Mouse (Mus musculus): ENCODE measurements at regions not wholly inside any gene's neighbourhood (a gene's known extent, or its start where the extent isn't known, plus 50 kb on each side); places are given as distances from the start of the nearest gene placed in this dataset.

DNA sequence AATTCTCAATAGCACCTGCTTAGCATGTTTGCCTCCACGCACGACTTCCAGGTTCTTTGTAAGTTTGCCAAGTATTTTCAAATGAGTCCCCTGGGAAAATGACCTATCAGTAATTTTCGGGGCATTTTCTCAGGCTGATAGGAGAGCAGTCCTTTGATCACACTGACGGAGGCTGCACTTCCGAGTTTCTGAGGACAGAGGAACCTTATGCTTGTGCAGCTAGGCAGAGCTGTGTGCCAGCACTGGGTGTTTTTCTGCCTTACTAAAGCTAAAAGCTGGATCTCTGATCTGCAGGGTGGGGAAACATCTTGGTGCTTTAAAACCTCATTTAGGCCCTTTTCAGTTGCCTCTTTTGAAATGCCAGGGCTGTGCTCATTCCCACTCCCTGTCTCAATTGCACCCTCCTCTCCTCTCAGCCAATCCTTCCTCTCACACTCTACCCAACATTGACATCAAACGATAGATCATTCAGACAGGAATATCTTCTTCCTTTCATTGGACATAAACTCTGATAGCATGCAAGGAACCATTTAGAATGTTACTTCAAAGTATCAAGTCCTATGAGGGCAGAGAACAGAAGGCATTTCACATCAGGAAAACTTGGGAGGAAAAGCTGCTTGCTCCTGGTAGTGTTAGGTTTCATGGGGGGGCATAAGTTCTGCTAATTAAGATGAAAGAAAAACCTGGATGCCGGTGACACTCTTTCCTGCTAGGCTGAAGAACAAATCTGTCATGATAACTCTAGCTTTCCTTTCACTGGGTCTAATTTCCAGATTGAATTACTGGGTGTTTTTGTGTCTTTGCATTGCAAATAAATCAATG is 95.3 kb downstream of the Lurap1l start:
- DNase-seq (ENCODE audit: low spot score in 2 of 2) = peak in 1 of 2 experiments; percentile 10
- intact Hi-C loops (cut with DNase I) = no loop called here

DNA sequence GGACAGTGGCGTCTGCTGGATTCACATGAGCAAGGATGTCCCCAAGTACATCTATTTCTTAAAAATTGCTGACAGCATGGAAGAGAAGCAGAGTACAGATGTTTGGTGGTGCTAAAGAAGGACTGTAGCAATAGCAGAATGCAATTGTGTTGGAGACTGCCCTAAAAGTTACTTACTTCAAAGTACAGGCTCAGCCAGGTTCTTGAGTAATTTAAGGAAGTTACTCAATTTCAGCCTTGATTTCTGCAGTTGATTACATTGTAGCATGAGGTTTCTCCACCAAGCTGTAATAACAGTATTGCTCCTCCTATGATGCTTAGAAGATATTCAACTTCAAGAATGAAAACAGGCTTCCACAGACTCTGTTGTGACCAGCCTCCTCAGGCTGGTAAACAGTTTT is 96.1 kb downstream of the Lurap1l start:
- no peak for DNase-seq (ENCODE audit: low spot score in 2 of 2)
- intact Hi-C loops (cut with DNase I) = no loop called here

DNA sequence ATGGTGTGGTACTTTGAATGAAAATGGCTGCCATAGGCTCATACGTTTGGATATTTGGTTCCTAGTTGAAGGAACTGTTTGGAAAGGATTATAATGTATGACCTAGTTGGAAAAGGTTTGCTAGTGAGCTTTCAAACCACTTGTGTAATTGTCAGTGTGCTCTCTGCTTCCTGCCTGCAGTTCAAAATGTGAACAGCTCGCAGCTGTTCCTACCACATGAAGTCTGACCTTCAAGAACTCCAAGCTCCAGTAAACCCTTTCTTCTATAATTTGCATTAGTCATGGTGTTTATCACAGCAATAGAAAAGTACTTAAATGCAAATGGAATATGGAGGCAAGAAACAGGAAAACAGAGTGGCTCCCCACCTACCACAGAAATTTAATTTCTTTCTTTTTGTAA is 111.4 kb downstream of the Lurap1l start:
- intact Hi-C loops (cut with DNase I) = no loop called here

DNA sequence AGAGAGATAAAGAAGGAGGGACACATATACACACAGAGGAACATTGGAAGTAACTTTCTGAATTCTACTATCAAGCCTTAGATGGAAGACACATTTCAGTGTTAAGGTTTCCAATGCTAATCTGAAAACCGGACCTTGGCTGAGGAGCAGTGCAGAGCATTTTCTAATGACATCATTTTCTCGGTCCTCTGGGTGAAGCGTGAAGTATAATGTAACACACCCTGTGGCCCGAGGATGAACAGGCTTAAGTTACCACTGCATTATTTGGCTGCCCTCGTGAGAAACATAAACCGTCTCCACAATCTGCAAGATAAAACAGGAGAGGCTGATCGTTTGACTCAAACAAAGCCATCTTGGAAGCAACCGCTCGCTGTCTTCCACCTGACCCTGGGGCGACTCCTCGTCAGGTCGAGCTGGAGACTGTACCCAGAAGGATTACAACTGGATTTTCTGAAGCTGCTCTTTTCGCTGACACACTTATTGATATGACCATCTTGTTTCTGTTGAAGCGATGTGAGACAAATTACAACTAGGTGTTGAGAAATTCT is 113.1 kb downstream of the Lurap1l start:
- DNase-seq (ENCODE audit: low spot score in 2 of 2) = no peak
- intact Hi-C loops (cut with DNase I) = no loop called here

More for the DNA sequence above, 111.4 kb downstream of the Lurap1l start:
- DNase-seq (ENCODE audit: low spot score in 2 of 2) = no peak

DNA sequence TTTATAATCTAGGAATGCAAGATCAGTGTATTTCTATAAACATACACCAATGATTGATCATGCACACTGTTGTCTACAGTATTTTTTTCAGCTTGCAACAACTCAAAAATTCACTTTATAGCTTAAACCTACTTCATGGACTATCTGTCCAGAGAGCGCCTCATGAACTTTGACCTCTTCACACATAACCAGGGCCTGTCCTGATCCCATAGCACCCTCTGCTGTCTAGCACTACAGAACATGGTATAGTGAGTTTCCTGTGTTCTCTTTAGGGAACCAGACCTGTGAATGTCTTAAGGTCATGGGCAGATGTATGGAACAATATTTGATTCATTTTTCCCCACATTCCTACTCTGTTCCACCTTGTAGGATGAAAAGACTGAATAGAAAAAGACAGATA is 117.1 kb downstream of the Lurap1l start:
- intact Hi-C loops (cut with DNase I) = no loop called here
- no peak for DNase-seq (ENCODE audit: low spot score in 2 of 2)

DNA sequence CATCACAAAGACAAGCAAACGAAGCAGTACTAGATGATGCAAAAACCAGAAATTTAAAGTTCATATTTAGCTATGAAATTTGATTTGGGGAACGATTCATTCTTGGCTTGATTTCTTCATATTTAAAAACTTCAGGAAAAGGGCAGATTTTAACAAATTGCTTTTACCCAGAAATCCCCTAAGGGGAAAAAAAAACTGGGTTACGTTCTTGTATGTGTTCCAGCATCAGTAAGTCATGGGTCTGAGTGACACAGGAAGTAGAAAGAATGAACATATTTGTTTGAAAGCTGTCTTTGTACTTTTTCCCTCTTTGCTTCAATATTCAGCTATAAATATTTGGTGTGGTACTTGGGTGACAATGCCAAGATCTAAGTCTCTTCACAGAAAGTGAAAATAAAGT is 120.2 kb downstream of the Lurap1l start:
- DNase-seq (ENCODE audit: low spot score in 2 of 2) = no peak
- intact Hi-C loops (cut with DNase I) = no loop called here

DNA sequence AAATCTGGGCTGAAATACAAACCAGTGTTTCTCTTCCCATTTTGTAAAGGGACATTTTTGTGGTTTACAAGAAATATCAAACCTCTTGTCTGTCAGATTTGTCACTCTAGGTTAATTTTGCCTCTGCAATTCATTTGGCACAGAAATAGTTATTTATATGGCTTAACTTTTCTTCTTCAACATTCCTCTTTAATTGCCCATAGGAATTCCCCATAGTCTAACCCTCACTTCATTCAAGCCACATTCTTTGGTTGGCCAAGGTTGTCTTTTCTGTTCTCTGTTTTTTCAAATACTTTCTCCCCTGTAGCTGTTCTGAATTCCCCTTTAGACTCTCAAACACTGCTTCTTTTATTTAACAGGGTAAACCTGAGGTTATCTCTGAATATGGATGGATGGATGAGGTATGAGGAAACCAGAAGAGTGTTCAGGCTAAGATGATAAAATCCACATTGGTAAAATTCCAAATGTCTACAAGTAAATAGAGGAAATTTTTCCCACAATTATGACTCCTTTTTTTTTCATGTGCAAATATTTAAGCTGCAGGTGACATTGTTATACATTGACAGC is 127.0 kb downstream of the Lurap1l start:
- intact Hi-C loops (cut with DNase I) = no loop called here
- no peak for DNase-seq (ENCODE audit: low spot score in 2 of 2)

DNA sequence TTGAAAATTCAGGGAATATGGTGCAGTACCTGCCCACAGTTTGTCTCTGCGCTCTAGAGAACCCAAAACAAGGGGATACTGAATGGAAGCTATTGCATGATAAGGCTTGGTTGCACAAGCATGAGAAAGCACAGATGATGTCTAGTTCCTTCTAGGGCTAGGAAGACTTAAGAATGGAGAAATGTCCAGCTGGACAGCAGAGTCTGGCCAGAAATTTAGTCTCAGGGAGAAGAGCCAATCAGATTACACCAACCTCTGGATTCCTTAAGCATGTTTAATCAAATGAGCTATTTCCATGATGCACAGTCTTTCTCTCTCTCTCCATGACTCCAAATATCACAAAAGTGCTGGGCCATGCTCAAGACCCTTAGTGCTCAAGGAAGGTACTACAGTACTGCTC is 147.8 kb downstream of the Lurap1l start:
- intact Hi-C loops (cut with DNase I) = loop anchor here (2.0 kb wide), 1 partner anchor 17 kb away; no protein-coding TSS in a partner anchor
- no peak for DNase-seq (ENCODE audit: low spot score in 2 of 2)

DNA sequence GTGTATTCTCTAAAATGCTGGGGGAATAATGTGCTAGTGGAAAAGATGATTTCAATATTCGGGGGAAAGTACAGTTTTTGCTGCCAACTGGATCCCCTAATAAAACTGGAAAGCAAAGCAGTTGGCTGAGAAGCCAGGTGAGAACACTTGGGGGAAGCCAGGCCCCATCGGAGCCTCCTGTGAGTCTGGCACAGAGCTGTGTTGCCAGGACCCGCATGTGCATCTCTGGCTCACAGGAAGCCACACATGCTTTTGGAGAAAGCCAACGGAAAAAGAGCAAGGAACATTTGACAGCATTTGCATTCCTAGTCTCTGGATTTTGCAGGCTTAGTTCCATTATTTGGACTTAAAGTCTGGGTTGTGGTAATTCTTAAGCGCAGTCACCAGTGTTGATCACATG is 148.4 kb downstream of the Lurap1l start:
- intact Hi-C loops (cut with DNase I) = loop anchor here (2.0 kb wide), 1 partner anchor 16 kb away; no protein-coding TSS in a partner anchor
- no peak for DNase-seq (ENCODE audit: low spot score in 2 of 2)

DNA sequence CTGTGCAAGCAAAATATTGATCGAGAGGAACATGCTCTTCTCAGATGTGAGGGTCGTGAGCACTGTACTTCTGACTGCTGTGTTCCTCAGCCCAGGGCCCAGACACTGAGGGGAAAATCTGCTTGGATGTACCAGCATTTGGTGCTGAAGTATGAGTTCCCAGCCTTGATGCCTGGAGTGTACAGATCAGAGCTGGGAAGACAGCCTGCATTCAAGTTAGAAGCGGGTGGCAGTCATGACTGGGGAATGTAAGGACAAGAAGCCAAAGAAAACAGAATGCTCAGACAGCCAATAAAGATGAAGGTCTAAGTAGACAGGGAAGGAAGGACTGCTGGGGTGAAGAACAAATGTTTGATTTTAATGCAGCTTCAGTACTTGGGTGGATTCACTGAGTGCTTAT is 148.9 kb downstream of the Lurap1l start:
- DNase-seq (ENCODE audit: low spot score in 2 of 2) = no peak
- intact Hi-C loops (cut with DNase I) = loop anchor here (2.0 kb wide), 1 partner anchor 15 kb away; no protein-coding TSS in a partner anchor

DNA sequence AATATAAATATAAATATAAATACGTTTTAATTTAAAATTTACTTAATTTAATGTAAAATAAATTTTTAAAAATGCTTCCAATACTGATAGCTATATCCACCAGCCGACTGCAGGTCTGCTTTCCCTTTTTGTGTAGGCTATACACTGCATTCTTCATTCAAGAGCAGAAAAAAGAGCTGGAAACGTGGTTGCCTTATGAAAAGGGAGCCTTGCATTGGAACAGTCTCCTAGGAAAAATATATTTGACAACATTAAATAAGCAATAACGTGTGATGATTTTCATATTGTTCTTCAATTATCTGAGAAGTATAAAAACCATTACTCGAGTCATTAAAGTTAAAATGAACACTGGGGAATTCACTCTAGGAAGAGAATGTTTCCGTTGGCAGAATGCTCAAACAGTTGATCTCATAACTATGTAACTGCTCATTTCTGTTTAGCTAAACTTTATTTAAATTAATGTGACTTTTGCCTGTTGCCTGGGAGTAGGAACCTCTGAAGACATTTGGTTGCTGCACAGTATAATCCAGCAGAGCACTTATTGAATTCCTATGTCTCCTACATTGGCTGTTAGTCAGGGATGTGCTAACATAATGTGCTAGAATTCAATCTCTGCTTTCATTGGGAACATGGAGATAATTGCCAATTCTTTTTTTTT is 172.0 kb downstream of the Lurap1l start:
- no peak for DNase-seq (ENCODE audit: low spot score in 2 of 2)
- intact Hi-C loops (cut with DNase I) = no loop called here

DNA sequence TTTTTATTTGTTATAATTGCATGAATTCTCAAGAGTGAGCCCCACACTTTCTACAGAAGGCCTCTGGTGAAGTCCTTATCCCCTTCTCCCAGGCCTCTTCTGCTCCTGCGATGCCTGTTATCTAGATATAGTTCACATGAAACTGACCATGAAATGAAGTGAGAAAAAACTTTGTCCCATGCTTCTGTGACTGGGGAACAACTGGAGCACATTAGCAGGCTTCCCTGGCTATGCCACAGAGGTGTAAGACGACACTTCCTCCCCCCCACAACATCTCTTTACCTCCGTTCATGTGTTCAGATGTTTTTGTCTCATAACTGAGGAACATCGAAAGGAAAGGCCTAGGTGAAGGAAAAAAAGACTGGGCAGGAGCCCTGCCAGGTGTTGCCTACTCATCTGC is 174.7 kb downstream of the Lurap1l start:
- intact Hi-C loops (cut with DNase I) = no loop called here

DNA sequence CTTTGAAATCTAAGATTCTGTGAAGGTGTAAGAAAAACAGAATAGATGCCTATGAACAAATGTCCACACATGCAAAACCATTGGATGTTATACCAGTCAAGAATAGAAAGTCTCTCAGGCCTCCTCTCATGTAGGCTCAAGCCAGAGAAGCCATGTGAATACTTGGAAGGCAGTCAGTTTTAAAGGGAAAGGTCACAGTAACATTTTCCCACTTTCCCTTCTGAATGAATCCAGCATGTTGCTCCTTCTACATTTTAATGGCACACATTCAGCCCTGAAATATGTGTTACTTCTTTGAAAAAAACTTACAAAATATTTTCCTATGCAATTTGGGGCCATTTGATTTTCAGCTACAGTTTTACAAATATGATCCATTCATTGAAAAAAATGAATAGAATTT is 186.1 kb downstream of the Lurap1l start:
- no peak for DNase-seq (ENCODE audit: low spot score in 2 of 2)
- intact Hi-C loops (cut with DNase I) = no loop called here

More for the DNA sequence above, 174.7 kb downstream of the Lurap1l start:
- DNase-seq (ENCODE audit: low spot score in 2 of 2) = no peak

DNA sequence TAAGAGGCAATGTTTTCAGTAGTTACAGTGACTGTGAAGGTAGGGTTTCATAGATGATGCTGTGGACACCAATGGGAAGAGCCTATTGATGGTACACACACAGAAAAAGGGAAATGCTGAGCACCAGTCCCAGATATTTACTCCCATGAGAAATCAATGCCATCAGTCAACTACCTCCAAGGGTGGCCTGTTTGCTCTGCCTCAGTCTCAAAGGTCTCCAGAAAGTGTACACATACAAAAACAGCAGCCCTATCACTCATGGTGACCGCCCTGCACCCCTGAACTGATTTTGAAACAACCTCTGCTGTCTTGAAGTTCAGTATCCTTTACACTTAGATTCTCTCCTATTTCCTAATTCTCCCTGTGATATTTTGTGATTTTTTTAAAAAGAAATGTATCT is 187.2 kb downstream of the Lurap1l start:
- no peak for DNase-seq (ENCODE audit: low spot score in 2 of 2)
- intact Hi-C loops (cut with DNase I) = no loop called here

DNA sequence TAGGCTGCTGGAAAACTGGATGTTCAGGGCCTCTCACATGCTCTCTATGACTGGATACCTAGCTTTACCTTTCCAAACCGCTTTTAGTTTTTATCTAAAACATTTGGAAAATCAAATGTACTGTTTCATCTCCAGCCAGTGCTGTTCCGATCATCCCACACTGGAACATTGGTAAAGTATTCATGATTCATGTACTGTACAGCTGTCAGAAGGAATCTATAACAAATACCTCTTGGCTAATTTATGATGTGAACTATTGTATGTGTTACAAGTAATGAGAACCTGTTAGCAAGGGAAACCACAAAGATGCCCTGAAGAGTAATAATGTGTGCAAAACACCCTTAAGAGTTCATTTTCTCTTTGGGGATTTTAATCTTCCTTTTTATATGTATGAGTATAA is 190.6 kb downstream of the Lurap1l start:
- intact Hi-C loops (cut with DNase I) = no loop called here
- DNase-seq (ENCODE audit: low spot score in 2 of 2) = no peak

DNA sequence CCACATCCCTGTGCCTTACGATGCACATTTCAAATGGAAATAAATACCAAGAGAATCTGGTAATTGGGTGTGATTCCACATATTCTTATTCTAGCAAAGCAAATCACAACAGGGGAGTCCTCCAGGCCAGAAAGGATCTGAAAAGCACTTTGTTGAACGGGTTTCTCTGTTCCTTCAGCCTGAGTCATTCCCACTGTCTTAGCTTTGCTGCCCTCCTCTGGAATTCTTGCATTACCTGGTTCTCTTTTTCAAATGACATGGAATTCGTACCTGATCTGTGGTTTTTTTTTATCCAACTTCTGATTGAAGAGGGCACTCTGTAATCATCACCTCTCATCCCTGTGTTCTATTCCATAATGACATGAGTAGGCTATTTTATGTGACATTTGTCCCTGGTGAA is 200.9 kb downstream of the Lurap1l start:
- intact Hi-C loops (cut with DNase I) = loop anchor here (2.0 kb wide), 1 partner anchor 239 kb away; no protein-coding TSS in a partner anchor
- DNase-seq (ENCODE audit: low spot score in 2 of 2) = peak; percentile 15 to 40

DNA sequence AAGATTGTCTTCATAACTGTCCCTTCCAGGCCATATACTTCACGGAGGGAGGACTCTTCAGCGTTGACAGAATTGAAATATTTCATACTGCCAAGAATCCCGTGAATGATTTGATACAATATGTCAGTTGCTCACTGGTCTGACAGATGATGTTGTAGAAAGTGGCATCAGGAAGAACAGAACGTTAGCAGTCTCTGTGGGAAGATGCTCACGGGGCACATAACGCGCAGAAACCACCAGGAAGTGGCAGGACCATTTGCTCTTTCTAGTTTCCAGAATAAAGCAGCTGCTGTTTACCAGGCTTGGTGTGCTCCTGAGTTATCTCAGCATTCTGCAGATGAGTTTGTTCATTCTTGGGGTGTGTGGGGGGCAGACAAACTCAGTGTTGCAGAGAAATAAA is 206.0 kb downstream of the Lurap1l start:
- DNase-seq (ENCODE audit: low spot score in 2 of 2) = no peak
- intact Hi-C loops (cut with DNase I) = no loop called here

DNA sequence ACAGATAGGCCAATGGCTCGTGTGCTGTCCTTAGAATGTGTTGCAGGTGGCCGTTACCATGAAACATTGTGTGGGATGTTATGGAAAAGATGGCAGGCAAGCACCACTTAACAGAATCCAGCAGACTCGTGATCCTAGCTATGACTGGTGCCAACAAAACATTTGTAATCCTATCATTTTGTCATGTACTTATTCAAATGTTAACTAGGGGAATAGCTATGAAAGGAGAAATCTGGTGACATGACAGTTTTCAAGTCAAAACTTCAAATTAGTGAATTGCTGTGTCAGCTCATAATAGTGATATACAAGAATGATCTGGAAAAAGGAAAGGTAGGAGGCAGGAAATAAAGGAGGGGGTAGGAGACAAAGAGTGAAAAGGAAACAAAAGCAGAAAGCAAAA is 213.7 kb downstream of the Lurap1l start:
- DNase-seq (ENCODE audit: low spot score in 2 of 2) = no peak
- intact Hi-C loops (cut with DNase I) = no loop called here

DNA sequence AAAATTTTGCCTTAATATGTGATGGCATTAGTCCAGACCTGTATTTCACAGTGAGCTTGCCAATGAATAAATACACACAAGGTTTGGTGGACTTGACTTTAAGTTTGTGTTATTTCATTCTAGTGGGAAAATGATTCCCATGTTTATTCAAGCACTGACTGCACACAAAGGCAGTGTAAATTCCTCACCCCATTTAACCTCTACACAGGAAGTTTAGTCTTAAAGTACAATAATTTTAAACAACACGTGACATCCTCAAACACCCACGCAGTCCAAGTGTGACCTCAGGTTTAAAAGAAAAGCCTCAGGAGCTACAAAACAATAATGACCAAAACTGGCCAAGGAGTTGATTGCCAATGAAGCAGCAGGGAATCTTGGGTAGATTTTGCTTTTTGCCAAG is 219.4 kb downstream of the Lurap1l start:
- intact Hi-C loops (cut with DNase I) = no loop called here
- DNase-seq (ENCODE audit: low spot score in 2 of 2) = no peak

DNA sequence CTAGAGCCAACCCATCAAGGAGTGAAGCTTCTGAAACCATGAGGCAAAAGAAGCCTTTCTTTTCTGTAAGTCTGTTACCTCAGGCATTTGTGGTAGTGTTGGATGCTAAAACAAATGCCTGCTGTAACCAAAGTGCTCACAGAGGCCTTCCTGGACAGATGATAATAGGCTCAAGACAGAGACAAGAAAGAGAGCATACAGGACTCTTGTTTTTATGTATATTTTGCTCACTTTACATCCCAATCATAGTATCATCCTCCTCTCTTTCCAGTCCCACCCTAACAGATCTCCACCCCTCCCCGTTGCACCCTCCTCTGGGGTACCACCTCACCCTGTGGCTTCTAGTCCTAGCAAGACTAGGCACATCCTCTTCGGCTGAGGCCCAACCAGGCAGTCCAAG is 262.7 kb downstream of the Lurap1l start:
- intact Hi-C loops (cut with DNase I) = loop anchor here (10.0 kb wide), 1 partner anchor 312 kb away; no protein-coding TSS in a partner anchor
- no peak for DNase-seq (ENCODE audit: low spot score in 2 of 2)
